ENCODE assay signal across 11 mouse cellular contexts in the genomic region with DNA sequence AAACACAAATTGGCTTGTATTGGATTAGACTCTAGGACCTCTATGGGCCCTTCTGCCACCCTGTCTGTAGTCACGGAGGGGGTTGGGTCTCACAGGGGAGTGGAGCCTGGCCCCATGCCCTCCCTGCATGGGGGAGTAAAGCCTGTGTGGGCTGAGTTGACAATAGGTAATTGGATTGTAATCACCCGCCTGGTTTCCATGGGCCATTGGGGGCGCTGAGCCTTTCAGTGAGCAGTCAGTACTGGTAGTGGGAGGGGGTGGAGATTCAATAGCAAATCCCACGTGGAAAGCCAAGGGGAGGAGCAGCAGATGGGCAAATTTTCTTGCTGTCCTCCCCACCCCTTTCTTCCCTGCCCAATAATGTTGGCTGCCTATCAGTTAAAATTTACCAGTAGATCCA. TPM values are rescaled to one million over a fixed set of nuclear protein-coding genes. Genes with fewer than 3 reads are reported as not detected.
A peak's percentile ranks its signal among the peaks of the same experiment; 100 is the strongest.
DNase-seq lines count a peak whose midpoint lies in the region; ATAC-seq and TF ChIP-seq lines count a peak whose summit lies in the region.
"Had no signal": no experiment of that assay in that cellular context is flagged by ENCODE, and none has a peak within 500 bp of the region (broad histone marks: within the 10 kb centered on the region; RNA-seq: fewer than 3 reads in every experiment).

No protein-coding gene starts in this region.

- H3K9ac ChIP-seq in forebrain, embryonic 16.5 days (replicated peaks; ENCODE audit: low read depth, low read length), result no peak overlapping the region
- H3K9ac ChIP-seq in midbrain, embryonic 16.5 days (ENCODE audit: low read depth, low read length), result no peak overlapping the region
- no peak overlapping the region for H3K9ac ChIP-seq in intestine, embryonic 16.5 days (ENCODE audit: low read depth, low read length)
- no peak overlapping the region for H3K9ac ChIP-seq in liver, embryonic 12.5 days
- H3K9ac ChIP-seq: lung, embryonic 14.5 days had no signal

- H3K4me2 ChIP-seq in forebrain, embryonic 16.5 days (ENCODE audit: low read length), result no peak overlapping the region
- H3K4me2 ChIP-seq in midbrain, embryonic 16.5 days (ENCODE audit: low read length), result no peak overlapping the region
- no peak overlapping the region for H3K4me2 ChIP-seq in intestine, embryonic 16.5 days (ENCODE audit: low read depth, low read length)
- no peak overlapping the region for H3K4me2 ChIP-seq in liver, embryonic 12.5 days
- H3K4me2 ChIP-seq: lung, embryonic 14.5 days had no signal

- peak; percentile 33 to 54 for DNase-seq in kidney, postnatal 4 days
- no peak for DNase-seq in kidney, adult 9 months
- peak; percentile 13 to 26 for DNase-seq in cerebellum, adult 2 months
- no peak for DNase-seq in adrenal gland, postnatal 14 days
- DNase-seq: kidney, adult 2 months; lung, embryonic 14.5 days had no signal

- H3K36me3 ChIP-seq in forebrain, embryonic 16.5 days (ENCODE audit: control insufficient read depth, insufficient read depth), result peaks cover 5% of the 10 kb centered on the region; the same call in 1 of the 2 replicates
- peaks cover 3% of the 10 kb centered on the region; the same call in 1 of the 2 replicates for H3K36me3 ChIP-seq in midbrain, embryonic 16.5 days (ENCODE audit: control insufficient read depth, insufficient read depth, low read length)
- H3K36me3 ChIP-seq in intestine, embryonic 16.5 days (ENCODE audit: control insufficient read depth, insufficient read depth, low read length), result peaks cover 10% of the 10 kb centered on the region
- peaks cover 51% of the 10 kb centered on the region for H3K36me3 ChIP-seq in liver, embryonic 12.5 days

- no peaks in the 10 kb centered on the region for H3K27me3 ChIP-seq in cerebellum, adult 2 months (ENCODE audit: control insufficient read depth, insufficient read depth, low read length)
- no peaks in the 10 kb centered on the region for H3K27me3 ChIP-seq in forebrain, embryonic 16.5 days (replicated peaks; ENCODE audit: control insufficient read depth, insufficient read depth, low read length)
- H3K27me3 ChIP-seq in midbrain, embryonic 16.5 days (ENCODE audit: control insufficient read depth, insufficient read depth, low read depth, low read length), result no peaks in the 10 kb centered on the region
- no peaks in the 10 kb centered on the region for H3K27me3 ChIP-seq in intestine, embryonic 16.5 days (replicated peaks; ENCODE audit: control insufficient read depth, insufficient read depth, low read length)
- H3K27me3 ChIP-seq in liver, embryonic 12.5 days (replicated peaks), result no peaks in the 10 kb centered on the region

- ATAC-seq in forebrain, embryonic 16.5 days, result peak; percentile 32
- ATAC-seq in midbrain, embryonic 16.5 days, result no peak
- ATAC-seq in intestine, embryonic 16.5 days, result no peak
- no peak for ATAC-seq in liver, embryonic 12.5 days

- H3K4me1 ChIP-seq in cerebellum, adult 2 months (ENCODE audit: control insufficient read depth, insufficient read depth, low read length), result no peaks in the 10 kb centered on the region
- H3K4me1 ChIP-seq in forebrain, embryonic 16.5 days (replicated peaks; ENCODE audit: control insufficient read depth, insufficient read depth, low read length), result peaks cover 49% of the 10 kb centered on the region
- peaks cover 30% of the 10 kb centered on the region for H3K4me1 ChIP-seq in midbrain, embryonic 16.5 days (ENCODE audit: control insufficient read depth, insufficient read depth, low read length)
- peaks cover 17% of the 10 kb centered on the region for H3K4me1 ChIP-seq in intestine, embryonic 16.5 days (ENCODE audit: control insufficient read depth, insufficient read depth, low read length)
- peaks cover 35% of the 10 kb centered on the region for H3K4me1 ChIP-seq in liver, embryonic 12.5 days

- H3K9me3 ChIP-seq in forebrain, embryonic 16.5 days (ENCODE audit: control insufficient read depth, low read length), result no peaks in the 10 kb centered on the region
- no peaks in the 10 kb centered on the region for H3K9me3 ChIP-seq in midbrain, embryonic 16.5 days (replicated peaks; ENCODE audit: control insufficient read depth, low read length, poor library complexity, severe bottlenecking)
- no peaks in the 10 kb centered on the region for H3K9me3 ChIP-seq in intestine, embryonic 16.5 days (ENCODE audit: control insufficient read depth, low read length)
- H3K9me3 ChIP-seq in liver, embryonic 12.5 days (replicated peaks), result no peaks in the 10 kb centered on the region

- TF ChIP-seq CTCF in cerebellum, adult 2 months (IDR thresholded peaks at IDR 0.05; ENCODE audit: borderline replicate concordance, insufficient read depth, low read depth, low read length), result no peak

- no peak overlapping the region for H3K4me3 ChIP-seq in cerebellum, adult 2 months (replicated peaks; ENCODE audit: insufficient read depth, low read depth, low read length)
- H3K4me3 ChIP-seq in forebrain, embryonic 16.5 days (replicated peaks; ENCODE audit: low read length), result no peak overlapping the region
- no peak overlapping the region for H3K4me3 ChIP-seq in midbrain, embryonic 16.5 days (ENCODE audit: low read depth, low read length)
- H3K4me3 ChIP-seq in intestine, embryonic 16.5 days (ENCODE audit: low read length), result no peak overlapping the region
- H3K4me3 ChIP-seq in liver, embryonic 12.5 days, result no peak overlapping the region

- no peak overlapping the region for H3K27ac ChIP-seq in cerebellum, adult 2 months (ENCODE audit: insufficient read depth, low read length)
- H3K27ac ChIP-seq in forebrain, embryonic 16.5 days (ENCODE audit: low read length), result peak overlapping the region; percentile 99
- 0 out of 2 replicates have a peak overlapping the region, but pooled peaks have one; percentile 18 for H3K27ac ChIP-seq in midbrain, embryonic 16.5 days (ENCODE audit: low read length)
- no peak overlapping the region for H3K27ac ChIP-seq in intestine, embryonic 16.5 days (ENCODE audit: low read length)
- no peak overlapping the region for H3K27ac ChIP-seq in liver, embryonic 12.5 days

- WGBS in cerebellum, adult 2 months, result 36% methylated on average over 4 of the region's 4 CpGs
- 3% methylated on average over 4 of the region's 4 CpGs for WGBS in forebrain, embryonic 16.5 days
- 7% methylated on average over 4 of the region's 4 CpGs for WGBS in midbrain, embryonic 16.5 days
- 57% methylated on average over 4 of the region's 4 CpGs for WGBS in intestine, embryonic 16.5 days
- 69% methylated on average over 4 of the region's 4 CpGs for WGBS in liver, embryonic 12.5 days (ENCODE audit: insufficient replicate concordance)

- TF ChIP-seq POLR2A in cerebellum, adult 2 months (IDR thresholded peaks at IDR 0.05; ENCODE audit: borderline replicate concordance, insufficient read depth, low read length), result no peak

RNA-seq across cellular contexts. Expression of a gene that starts 1.7 kb away (rescaled TPM):
- 140 and 148 TPM in 2 replicates for polyA plus RNA-seq in cerebellum, adult 2 months (2012; rRNA removed)
- polyA plus RNA-seq in forebrain, embryonic 16.5 days (2015; fragmentation: Nextera tagmentation; extraction: Ambion mirVana), result 1,750 and 1,938 TPM in 2 replicates
- polyA plus RNA-seq in midbrain, embryonic 16.5 days (2015; fragmentation: Nextera tagmentation; extraction: Ambion mirVana), result 937 and 974 TPM in 2 replicates
- polyA plus RNA-seq in intestine, embryonic 16.5 days (2015; fragmentation: Nextera tagmentation; extraction: Ambion mirVana), result 1,469 and 1,670 TPM in 2 replicates
- total RNA-seq in adrenal gland, postnatal 14 days (2021), result 325 and 351 TPM in 2 replicates
- 971 and 1,001 TPM in 2 replicates for polyA plus RNA-seq in liver, embryonic 12.5 days (2016; fragmentation: Nextera tagmentation; extraction: Ambion mirVana)

RNA-seq across cellular contexts. Expression of a gene that starts 30.5 kb away (rescaled TPM):
- 75.8 and 76.6 TPM in 2 replicates for polyA plus RNA-seq in cerebellum, adult 2 months (2012; rRNA removed)
- polyA plus RNA-seq in forebrain, embryonic 16.5 days (2015; fragmentation: Nextera tagmentation; extraction: Ambion mirVana), result 52.5 and 60.9 TPM in 2 replicates
- 45.7 and 48.6 TPM in 2 replicates for polyA plus RNA-seq in midbrain, embryonic 16.5 days (2015; fragmentation: Nextera tagmentation; extraction: Ambion mirVana)
- 41.3 and 45.4 TPM in 2 replicates for polyA plus RNA-seq in intestine, embryonic 16.5 days (2015; fragmentation: Nextera tagmentation; extraction: Ambion mirVana)
- 32.1 and 35.2 TPM in 2 replicates for total RNA-seq in adrenal gland, postnatal 14 days (2021)
- polyA plus RNA-seq in liver, embryonic 12.5 days (2016; fragmentation: Nextera tagmentation; extraction: Ambion mirVana), result 24.5 and 25.6 TPM in 2 replicates

RNA-seq across cellular contexts. Expression of a gene that starts 48.4 kb away (rescaled TPM):
- 0.16 and 0.23 TPM in 2 replicates for polyA plus RNA-seq in cerebellum, adult 2 months (2012; rRNA removed)
- not detected in 2 replicates for polyA plus RNA-seq in forebrain, embryonic 16.5 days (2015; fragmentation: Nextera tagmentation; extraction: Ambion mirVana)
- polyA plus RNA-seq in midbrain, embryonic 16.5 days (2015; fragmentation: Nextera tagmentation; extraction: Ambion mirVana), result 0.37 and 0.44 TPM in 2 replicates
- polyA plus RNA-seq in intestine, embryonic 16.5 days (2015; fragmentation: Nextera tagmentation; extraction: Ambion mirVana), result 0.10 TPM in 2 replicates
- total RNA-seq in adrenal gland, postnatal 14 days (2021), result not detected in 2 replicates
- 4.2 and 5.8 TPM in 2 replicates for polyA plus RNA-seq in liver, embryonic 12.5 days (2016; fragmentation: Nextera tagmentation; extraction: Ambion mirVana)
- polyA plus RNA-seq: kidney, adult 2 months; lung, embryonic 14.5 days; small intestine, adult 2 months had no signal

Comparison
In these comparisons a context has a peak if more than half of its experiments do, and no peak if none do; other contexts are left out.
1. DNase-seq: peak in kidney, postnatal 4 days (2 of 2) and cerebellum, adult 2 months (2 of 2); none in kidney, adult 9 months (single experiment) and adrenal gland, postnatal 14 days (single experiment).
2. H3K27ac ChIP-seq: peak in forebrain, embryonic 16.5 days (single experiment) and midbrain, embryonic 16.5 days (single experiment); none in cerebellum, adult 2 months (single experiment), intestine, embryonic 16.5 days (single experiment) and liver, embryonic 12.5 days (single experiment).